Mouse (Mus musculus) bone marrow macrophage, adult 2 months (primary cell): ENCODE data around the gene Sidt1. TPM values are rescaled to one million over a fixed set of nuclear protein-coding genes. Genes with fewer than 3 reads are reported as not detected.

Experiments
- H3K27ac ChIP-seq: 2 replicates; pipeline ENCODE4 v1.5.1; 2012; ENCODE audit warnings: low read depth, low read length; ENCODE audit not compliant: insufficient read depth
- H3K4me1 ChIP-seq: 2 replicates; pipeline ENCODE4 v1.6.1; 2012; ENCODE audit warnings: low read length; ENCODE audit not compliant: control insufficient read depth, insufficient read depth
- H3K4me3 ChIP-seq: 2 replicates; pipeline ENCODE4 v1.5.1; 2012; ENCODE audit warnings: mild to moderate bottlenecking, low read length, moderate library complexity; ENCODE audit not compliant: insufficient read depth
- CTCF ChIP-seq: IDR thresholded peaks from 2 replicates; pipeline ENCODE4 v1.5.1; 2012; ENCODE audit warnings: low read depth, mild to moderate bottlenecking, low read length, moderate library complexity
- POLR2A ChIP-seq: IDR thresholded peaks from 2 replicates; pipeline ENCODE4 v1.6.1; 2012; ENCODE audit warnings: mild to moderate bottlenecking, low read depth, low read length, borderline replicate concordance
- polyA plus RNA-seq: library from polyadenylated mRNA; stranded (reverse); fragments of >200 nt; gene quantifications from 2 replicates; pipeline ENCODE4 v1.2.4, GENCODE M21; 2012; ENCODE audit not compliant: missing spikeins, insufficient read depth, insufficient read length

Sidt1 gene
- polyA plus RNA-seq, 1 experiment, result not detected

- Histone ChIP-seq H3K4me3 (no peak overlapping the region), H3K27ac (no peak overlapping the region), H3K4me1 (0 out of 2 replicates have a peak, but pooled peaks cover 2% of the 10 kb centered on the region)
- TF ChIP-seq CTCF, result no peak
- no peak for TF ChIP-seq POLR2A
Observed at GRCm38 (mm10) chr16:44280806-44281205, 52.2 kb downstream of the Sidt1 start.

GRCm38 (mm10) chr16:44277212-44277611, 55.8 kb downstream of the Sidt1 start:
- H3K4me3 ChIP-seq, result no peak overlapping the region
- no peaks in the 10 kb centered on the region for H3K4me1 ChIP-seq
- no peak overlapping the region for H3K27ac ChIP-seq
- TF ChIP-seq POLR2A, result no peak
- TF ChIP-seq CTCF, result no peak

GRCm38 (mm10) chr16:44271371-44272038, 61.5 kb downstream of the Sidt1 start:
- Histone ChIP-seq H3K4me3 (no peak overlapping the region), H3K27ac (no peak overlapping the region), H3K4me1 (peaks cover 3% of the 10 kb centered on the region)
- TF ChIP-seq POLR2A (no peak), CTCF (no peak)

- TF ChIP-seq POLR2A, result no peak
- Histone ChIP-seq H3K4me3 (no peak overlapping the region), H3K4me1 (peaks cover 3% of the 10 kb centered on the region), H3K27ac (no peak overlapping the region)
Observed at GRCm38 (mm10) chr16:44270606-44271005, 62.4 kb downstream of the Sidt1 start.

GRCm38 (mm10) chr16:44269578-44269977, 63.4 kb downstream of the Sidt1 start:
- H3K4me3 ChIP-seq, result no peak overlapping the region
- H3K27ac ChIP-seq, result no peak overlapping the region
- no peak for TF ChIP-seq CTCF
- no peak for TF ChIP-seq POLR2A
- H3K4me1 ChIP-seq, result peaks cover 3% of the 10 kb centered on the region

GRCm38 (mm10) chr16:44268541-44269215, 64.3 kb downstream of the Sidt1 start:
- H3K4me1 ChIP-seq, result peaks cover 3% of the 10 kb centered on the region
- H3K27ac ChIP-seq, result no peak overlapping the region
- no peak overlapping the region for H3K4me3 ChIP-seq
- TF ChIP-seq POLR2A, result no peak
- TF ChIP-seq CTCF, result no peak

- H3K4me3 ChIP-seq, result no peak overlapping the region
- H3K4me1 ChIP-seq, result peaks cover 3% of the 10 kb centered on the region
- no peak overlapping the region for H3K27ac ChIP-seq
- TF ChIP-seq POLR2A, result no peak
- no peak for TF ChIP-seq CTCF
Observed at GRCm38 (mm10) chr16:44265562-44265961, 67.4 kb downstream of the Sidt1 start.

- no peak overlapping the region for H3K4me3 ChIP-seq
- TF ChIP-seq POLR2A (no peak), CTCF (no peak)
- peaks cover 2% of the 10 kb centered on the region for H3K4me1 ChIP-seq
- no peak overlapping the region for H3K27ac ChIP-seq
Observed at GRCm38 (mm10) chr16:44264916-44265315, 68.1 kb downstream of the Sidt1 start.

- H3K4me1 ChIP-seq, result no peaks in the 10 kb centered on the region
- no peak overlapping the region for H3K4me3 ChIP-seq
- no peak overlapping the region for H3K27ac ChIP-seq
- TF ChIP-seq CTCF, result no peak
- no peak for TF ChIP-seq POLR2A
Observed at GRCm38 (mm10) chr16:44257476-44257875, 75.5 kb downstream of the Sidt1 start.

- Histone ChIP-seq H3K4me3 (no peak overlapping the region), H3K27ac (no peak overlapping the region), H3K4me1 (peaks cover 4% of the 10 kb centered on the region)
- TF ChIP-seq POLR2A, result no peak
- TF ChIP-seq CTCF, result no peak
Observed at GRCm38 (mm10) chr16:44254698-44255097, 78.3 kb downstream of the Sidt1 start.
